Mouse (Mus musculus) naive thymus-derived CD4-positive, alpha-beta T cell, adult 2 months (primary cell): ENCODE results near the gene L1cam.

ENCODE experiments used
- DNase-seq: peaks from one replicate; pipeline ENCODE4 v3.0.0-alpha.2; 2011; ENCODE audit warnings: low read depth

The L1cam gene

DNA sequence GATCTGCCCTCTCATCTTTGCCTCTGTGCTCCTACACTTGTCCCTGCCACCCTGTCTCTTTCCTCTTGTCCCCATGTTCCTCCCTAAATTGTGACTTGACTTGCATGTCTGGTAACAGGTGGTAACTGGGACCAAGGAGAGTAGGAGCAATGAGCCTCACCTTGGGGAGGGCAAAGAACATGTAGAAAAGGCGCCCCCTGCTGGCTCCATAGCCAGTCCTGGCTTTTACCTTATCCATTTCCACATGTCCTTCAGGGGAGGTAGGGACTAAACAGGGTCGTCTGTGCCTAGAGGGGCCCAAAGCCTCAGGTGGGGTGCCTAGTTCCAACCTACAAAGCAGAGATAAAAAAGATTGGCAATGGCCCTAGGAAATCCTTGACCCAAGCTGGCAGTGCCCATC is at the start of gene L1cam:
TSS of gene L1cam (minus strand) at position 387 of the 400 bp plus-strand sequence.
- DNase-seq: peak; percentile 69

DNA sequence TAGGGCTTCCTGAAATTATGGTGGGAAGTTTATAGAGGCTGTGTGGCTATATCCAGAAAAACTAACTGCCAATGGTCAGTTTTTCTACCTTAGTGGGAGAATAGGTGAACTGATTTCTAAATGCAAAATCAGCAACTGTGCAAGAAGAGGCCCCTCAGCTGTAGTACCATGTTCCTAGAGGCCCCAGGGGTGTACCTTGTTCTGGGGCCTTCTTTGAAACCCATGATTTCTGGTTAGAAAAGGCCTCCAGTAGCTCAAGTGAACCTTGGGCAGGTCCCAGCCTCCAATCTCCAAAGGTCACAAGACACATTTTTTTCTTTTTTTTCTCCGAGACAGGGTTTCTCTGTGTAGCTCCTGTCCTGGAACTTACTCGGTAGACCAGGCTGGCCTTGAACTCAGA is 46.4 kb upstream of the L1cam start:
- DNase-seq: no peak

DNA sequence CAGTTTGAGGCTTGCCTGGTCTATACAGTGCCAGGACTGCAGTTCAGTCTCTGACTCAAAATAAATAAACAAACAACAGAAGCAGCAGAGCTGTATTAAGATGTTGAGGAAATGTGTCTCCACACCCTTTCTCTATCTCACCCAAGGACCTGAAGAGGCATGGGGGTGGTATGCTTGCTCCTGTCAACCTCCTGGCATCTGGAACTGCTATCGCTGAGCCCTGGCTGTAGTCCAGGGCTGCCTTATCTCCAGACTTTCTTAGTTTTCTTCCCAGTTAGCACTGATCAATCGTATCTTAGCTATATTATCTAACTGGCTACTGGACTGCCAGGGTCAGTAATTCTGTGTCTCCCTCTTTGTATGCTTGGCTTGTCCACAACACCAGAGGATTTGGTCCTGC is 46.0 kb upstream of the L1cam start:
- no peak for DNase-seq

DNA sequence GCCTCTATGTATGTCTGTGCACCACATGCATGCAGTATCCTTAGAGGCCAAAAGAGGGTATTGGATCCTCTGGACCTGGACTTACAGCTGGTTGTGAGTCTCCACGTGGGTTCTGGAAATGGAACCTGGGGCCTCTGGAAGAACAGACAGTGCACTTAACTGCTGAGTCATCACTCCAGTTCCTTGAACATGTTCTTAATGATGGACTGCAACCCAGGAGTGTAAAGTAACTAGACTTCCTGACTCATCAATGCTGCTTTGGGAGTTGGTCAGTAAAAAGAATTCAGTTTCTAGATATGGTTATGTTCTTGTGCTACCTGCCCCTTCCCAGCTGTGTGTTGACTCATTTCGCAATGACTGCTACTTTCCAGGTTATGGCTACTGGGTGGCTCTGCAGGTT is 36.0 kb upstream of the L1cam start:
- DNase-seq: no peak

DNA sequence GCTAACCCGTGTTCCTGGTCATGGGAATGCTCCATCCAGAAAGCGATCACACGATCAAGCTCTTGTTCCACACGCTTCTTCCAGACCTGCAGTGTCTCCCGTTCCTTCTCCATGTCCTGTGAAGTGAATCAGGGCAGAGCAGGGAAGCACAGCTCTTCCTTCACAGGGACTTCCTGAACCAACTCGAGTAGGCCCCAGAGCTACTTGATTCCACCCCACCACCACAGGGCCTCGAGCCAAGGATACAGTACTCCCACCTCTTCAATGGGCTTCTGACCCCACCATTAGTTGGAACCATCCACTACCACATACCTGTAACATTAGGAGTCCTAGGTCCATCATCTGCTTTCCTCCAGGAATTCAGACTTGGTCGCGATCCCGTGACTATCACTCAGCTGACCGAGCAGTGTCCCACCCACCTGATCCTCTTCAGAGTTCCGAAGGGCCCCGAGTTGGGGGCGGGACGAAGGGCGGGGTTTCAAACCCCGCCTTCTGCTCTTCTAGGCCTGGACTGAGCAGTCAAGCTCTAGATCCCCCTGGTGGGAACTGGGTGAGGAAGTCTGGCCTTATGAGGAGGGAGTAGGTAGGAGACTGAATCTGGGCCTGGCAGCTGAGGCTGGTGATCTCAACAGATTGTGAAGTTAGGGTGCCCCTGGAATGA is 34.6 kb upstream of the L1cam start, which contains the start of gene Renbp:
TSS of gene Renbp (minus strand) at position 449 of the 661 bp plus-strand sequence.
- peak; percentile 59 for DNase-seq

DNA sequence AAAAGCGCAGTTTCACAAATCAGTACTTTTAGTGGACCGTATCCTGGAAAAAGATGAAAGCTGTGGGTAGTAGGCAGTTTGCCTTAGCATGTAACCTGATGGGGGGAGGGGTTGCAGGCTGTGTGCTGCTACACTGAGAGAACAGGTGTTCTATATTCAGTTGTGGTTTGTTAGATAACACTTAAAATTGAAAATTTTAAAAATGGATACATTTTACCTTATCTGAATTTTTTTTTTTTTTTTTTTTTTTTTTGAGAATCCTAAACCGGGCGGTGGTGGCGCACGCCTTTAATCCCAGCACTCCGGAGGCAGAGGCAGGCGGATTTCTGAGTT is 26.6 kb upstream of the L1cam start:
- no peak for DNase-seq

DNA sequence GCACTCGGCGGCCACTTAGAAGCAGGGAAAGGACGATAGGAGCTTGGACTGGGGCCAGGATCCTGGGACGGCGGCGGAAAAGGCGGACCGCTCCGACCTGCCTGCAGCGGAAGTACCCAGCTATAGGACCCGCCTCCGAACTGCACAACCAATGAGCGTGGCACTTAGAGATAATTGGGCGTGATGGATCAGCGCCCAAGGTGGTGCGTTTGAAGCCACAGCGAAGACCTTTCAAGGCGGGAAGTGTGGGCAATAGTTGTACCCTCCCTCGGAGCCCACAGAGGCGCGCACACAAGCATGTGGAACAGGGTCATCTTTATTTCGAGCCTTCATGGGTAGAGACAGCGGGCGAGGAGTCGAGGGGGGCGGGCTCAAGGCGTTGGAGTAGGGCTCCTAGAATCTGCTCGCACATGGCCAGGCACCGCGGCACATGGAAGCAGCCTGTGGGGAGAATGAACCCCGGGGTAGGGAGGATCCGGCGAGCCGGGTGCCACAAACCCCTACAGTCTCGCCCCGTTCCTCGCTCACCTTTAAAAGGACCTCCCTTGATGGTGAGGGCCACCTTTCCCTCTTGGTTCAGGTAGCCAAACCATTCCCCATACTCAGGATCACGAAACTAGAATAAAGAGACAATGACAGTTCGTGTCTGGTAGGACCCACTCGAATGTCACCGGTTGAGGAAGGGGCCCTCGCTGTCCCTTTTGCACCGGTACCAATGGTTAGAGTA is 26.1 kb upstream of the L1cam start, which contains the start of the genes Arhgap4 and Naa10:
TSS of gene Arhgap4 (minus strand) at position 48 of the 727 bp plus-strand sequence.
TSS of gene Naa10 (minus strand) at position 122 of the 727 bp plus-strand sequence.
- peak; percentile 87 for DNase-seq

DNA sequence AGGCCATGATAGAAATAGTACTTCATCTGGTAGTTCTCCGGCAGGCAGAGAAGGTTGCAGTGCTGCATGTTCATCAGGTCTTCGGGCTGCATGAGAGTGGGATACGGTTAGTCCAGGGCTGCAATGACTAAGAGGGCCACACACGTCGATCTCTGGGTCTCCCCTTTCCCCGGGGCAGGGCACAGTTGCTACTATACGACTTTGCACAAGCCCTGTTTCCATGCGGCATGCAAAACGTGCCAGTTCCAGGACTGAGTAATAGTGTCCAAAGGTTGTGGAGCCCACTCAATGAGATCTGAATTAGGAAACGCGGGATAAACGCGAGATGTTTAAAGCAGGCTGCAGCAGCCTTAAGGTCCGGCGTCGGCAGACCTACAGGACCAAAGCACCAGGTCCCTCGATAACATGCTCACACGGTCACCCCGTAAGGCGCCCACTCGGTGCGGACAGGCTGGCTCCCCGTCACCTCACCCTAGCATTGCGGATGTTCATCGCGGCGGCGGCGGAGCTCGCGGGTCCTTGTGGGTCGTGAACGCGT is 25.4 kb upstream of the L1cam start:
- DNase-seq: no peak

DNA sequence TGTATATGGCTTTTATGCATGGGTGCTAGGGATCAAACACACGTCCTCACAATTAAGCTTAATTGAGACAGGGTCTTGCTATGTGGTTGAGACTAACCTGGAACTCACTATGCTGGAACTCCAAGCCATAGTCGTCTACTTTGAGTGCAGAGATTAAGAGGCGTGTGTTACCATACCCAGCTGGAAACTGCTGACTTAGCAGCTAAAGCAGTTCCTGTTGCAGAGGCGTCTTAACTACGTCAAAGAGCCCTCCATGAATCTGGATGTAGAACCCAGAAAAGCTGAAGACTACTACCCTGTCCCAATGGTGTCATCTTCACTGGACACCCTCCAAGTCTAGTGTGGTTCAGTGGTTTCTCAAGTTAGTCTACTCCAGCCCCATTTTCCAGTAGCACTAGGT is 22.7 kb upstream of the L1cam start:
- no peak for DNase-seq

DNA sequence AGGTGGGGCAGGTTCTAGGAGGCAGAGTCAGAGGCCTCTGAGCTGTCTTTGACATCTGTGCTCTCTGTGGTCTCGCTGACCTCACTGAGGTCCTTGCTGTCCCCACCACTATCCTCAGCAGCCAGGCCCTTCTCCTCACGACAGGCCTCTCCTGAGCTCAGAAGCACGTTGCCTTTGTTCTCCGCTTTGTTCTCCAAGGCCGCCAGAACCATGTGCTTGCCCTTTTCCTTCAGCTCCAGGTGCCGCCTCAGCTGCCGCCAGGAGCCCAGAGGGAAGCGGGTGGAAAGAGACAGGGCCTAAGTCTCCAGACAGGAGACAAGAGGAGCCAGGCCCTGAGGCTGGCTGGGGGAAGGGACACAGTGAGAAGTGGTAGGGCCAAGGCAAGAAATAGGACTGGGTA is 21.0 kb upstream of the L1cam start:
- DNase-seq: no peak

DNA sequence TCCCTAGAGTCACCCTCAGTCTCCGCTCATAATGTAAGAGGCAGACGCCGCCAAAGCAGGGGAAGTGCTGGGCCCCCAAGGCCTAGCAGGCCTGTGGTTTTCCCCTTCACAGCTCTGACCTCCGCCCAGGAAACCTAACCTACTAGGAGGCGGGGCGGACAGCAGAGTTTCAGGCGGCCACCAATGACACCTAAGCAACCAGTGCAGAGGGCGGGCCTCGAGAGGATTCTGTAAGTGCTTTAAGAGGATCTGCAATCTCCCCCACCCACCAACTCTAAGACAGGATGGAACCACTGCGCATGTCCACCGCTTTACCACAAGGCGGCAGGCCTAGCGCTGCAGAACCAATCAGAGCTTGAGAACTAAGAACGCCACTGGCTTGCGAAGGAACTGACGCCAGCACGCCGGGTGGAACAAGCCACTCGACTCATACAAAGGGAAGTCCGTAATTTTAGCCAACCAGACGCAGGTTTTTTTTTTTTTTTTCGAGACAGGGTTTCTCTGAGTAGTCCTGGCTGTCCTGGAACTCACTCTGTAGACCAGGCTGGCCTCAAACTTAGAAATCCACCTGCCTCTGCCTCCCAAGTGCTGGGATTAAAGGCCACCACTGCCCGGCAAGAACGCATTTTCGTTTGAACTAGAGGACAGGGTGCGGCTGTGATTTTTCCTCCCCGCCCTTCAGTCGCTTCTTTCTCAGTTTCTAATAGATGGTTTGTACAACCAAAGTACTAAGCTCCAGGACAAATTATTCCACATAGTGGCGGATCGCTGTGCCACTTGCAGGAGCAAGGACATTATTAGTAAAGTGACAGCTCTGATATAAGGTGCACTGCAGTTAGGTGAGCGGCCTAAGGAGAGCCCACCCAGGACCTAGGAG is 19.2 kb upstream of the L1cam start:
- DNase-seq: peak; percentile 95

DNA sequence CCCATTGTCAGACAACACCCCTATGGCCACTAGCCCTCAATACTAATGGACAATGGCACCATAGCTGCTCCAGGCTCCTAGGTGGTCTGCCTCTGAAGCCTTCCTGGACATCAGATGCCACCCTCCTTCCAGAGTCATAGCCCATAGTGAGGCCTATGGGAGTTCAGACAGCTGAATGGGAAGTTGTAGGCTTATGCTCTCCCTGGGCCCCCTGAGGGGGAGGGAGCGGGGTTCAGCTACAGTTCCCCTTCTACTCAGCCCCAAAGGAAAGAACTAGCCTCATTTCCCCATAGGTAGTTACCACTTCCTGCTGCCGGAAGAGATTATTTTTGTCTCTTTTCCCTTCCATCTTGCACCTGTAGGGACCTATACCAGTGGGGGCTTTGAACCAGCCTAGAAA is 15.7 kb upstream of the L1cam start:
- DNase-seq: peak; percentile 72

DNA sequence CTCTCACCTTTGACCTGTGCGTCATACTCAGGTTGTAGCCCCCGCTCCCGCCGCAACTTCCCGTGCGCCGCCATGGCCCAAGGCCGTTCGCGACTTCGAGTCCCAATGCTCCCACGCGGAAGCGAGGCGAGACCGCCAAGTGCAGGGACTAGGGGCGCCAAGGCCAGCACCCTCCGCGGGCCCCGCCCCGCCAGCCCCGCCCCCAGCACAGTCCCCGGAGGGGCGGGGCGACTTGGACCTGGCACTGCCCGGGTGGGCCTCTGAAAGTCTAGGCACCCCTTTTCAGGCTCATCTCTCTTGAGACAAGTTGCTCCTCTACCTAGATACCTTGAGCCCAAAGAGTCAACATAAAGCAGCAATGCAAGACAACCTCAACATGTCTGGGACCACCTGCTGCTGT is 15.3 kb upstream of the L1cam start:
- peak; percentile 60 for DNase-seq

DNA sequence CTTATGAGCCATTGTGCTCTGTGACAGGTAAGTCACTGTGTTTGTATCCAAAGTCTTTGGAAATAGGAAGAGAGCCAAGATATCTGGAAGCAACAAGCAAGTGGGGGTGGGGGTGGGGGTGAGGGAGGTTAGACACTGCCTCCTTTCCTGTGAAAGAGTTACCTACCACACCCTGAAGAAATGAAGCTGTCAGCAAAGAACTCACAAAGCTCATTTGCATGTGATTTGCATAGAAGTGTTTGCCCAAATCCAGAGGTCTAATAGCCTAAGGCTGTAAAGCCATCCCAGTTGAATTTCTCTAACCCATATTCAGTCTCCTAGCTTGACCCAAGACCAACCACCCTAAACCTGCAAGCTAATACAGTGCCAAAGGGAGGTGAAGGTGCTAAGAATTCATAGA is 14.5 kb upstream of the L1cam start:
- peak; percentile 29 for DNase-seq

DNA sequence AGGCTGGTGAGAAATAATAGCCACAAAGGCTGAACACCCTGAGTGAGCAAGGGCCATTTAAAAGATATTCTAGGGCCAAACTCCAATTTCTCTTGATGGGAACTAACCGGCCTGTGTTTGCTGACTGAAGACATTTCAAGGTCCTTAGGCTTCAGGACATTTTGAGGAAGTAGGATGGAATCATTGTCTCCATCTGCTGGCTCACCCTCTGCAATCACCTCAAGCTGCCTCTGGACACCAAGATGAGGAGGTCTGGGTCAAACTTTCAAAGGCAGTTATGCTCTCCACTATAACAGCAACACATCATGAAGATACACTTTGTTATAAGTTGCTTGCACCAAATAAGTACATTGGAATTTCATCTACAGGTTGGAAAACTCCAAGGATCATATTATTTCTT is 14.1 kb upstream of the L1cam start:
- DNase-seq: no peak

DNA sequence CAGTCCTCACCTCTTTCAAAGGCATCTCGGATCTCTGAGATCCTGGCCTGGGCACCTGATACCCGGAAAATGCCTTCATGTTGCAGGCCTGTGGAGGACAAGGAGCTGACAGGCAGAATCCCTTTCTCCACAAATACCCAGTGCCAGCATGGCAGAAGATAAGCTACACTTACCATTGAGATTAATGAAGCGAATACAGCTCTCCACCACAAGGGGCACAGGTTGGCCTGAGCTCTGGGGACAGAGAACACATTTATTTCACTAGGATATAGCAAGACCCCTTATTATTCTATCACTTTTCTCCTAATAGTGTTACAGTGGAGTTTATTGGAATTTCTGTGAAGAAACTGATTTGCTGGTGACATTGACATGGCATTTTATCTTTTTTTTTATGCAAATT is 2.1 kb upstream of the L1cam start:
- no peak for DNase-seq

DNA sequence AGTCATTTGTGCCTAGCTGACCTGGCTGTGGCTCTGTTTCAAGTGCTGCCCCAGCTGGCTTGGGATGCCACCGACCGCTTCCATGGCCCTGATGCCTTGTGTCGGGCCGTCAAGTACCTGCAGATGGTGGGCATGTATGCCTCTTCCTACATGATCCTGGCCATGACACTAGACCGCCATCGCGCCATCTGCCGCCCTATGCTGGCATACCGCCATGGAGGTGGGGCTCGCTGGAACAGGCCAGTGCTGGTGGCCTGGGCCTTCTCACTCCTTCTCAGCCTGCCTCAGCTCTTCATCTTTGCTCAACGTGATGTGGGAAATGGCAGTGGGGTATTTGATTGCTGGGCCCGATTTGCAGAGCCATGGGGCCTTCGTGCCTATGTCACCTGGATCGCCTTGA is 3.1 kb downstream of the L1cam start:
- no peak for DNase-seq

DNA sequence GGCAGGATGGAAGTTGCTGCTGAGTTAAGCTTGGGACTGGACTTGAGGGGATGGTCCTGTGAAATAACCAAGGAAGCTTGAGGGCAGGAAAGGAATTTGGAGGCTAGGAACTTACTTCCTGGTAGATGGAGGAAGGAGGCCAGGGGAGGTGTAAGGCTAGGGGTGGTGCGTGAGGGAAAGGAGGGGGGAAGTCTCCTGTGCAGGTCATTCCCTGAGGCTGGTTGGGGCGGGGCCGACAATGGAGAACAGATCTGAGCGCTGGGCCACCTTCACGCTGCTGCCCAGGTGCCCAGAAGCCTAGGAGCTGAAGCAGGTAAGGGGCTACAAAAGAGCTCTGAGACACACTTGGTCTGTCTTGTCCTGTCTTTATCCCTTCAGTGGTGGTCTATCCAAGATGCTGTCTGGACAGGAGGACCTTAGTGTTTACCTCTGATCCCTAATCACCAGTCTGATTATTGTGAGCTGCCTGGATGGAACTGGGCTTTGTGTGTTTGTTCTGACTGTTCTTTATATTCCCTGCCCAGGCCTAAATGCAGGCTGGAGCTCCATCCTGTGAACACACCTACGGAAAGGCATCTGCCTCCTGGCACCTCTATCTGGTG is 4.3 kb downstream of the L1cam start, which contains the start of gene Avpr2:
TSS of gene Avpr2 (plus strand) at position 552 of the 602 bp plus-strand sequence.
- no peak for DNase-seq

DNA sequence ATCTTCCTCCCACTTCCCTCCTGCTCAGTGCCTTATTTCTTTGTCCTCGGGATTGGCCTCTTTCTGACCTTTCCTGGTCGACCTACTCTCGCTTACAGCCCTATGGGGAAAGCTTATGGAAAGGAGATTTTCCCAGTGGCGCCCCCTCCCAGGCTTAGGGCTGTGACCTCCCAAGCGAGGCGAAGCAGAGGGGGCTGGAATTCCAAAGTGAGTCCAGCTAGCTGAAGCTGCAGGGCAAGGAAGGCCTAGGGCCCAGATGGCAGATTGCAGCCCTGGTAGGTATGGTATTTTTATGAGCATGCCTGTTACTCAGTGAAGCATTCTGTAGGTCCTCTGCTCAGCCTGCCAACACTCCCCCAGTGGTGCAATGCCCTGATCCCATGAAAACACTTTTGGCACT is 14.4 kb downstream of the L1cam start:
- DNase-seq: no peak

DNA sequence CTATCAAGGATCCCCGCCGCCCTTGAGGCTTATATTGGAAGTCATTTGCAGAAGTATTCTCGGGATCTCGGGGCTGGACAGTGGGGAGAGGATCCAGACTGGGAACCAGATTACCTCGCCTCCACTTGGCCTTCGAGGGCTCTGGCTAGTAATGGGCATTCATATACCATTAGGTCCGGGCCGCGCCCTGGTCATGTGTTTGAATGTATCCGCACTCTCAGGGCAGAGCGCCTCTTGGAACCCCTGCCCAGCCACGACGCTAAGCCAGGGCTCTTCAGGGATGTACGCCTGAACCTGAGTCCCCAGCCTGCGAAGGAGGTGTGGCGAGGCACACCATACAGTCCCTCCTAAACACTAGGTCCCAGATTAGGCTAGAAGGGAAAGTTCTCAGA is 14.9 kb downstream of the L1cam start:
- DNase-seq: no peak

DNA sequence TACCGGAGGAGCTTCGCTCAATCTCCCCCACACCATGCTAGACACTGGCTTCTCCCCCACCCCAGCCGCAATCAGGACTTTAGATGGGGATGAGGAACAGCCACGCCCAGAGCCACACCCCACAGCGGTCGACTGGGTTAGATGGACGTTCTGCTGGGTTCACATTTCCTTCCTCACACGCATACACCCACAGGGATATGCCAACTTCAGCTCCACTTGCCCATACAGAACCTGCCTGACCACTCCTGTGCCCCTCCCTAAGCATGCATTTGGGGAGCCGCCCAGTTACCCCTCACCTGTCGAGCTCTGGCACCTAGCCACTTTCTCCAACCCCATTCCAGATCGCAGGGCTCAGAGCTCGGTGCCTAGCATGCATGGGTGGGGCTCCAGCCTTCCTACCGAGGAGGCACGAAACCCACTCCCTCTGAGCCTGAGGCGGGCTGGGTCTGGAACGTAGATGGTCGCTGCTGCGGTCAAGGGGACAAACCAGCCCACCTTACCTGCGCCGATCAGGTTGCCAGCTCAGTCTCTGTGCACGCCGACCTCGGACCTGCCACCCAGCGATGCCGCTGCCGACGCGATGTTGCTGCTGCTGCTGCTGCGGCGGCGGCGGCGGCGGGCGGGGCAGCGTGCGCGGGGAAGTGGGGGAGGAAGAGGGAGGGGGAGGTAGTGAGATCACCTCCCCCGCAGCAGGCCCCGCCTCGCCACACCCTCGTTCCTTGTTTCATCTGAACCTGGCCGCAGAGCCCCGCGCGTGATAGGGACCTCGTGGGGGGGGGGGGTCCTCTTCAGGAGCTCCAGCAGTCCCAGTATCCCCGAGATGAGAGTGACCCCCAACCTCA is 15.5 kb downstream of the L1cam start:
- peak; percentile 77 for DNase-seq
